Mouse (Mus musculus) left cerebral cortex, postnatal 36 days (tissue): ENCODE measurements around the gene 4930519G04Rik. TPM values are rescaled to one million over a fixed set of nuclear protein-coding genes. Genes with fewer than 3 reads are reported as not detected.

Experiments
- microRNA-seq: library from miRNA; unstranded; fragments of <30 nt; microRNA quantifications from one replicate; pipeline ENCODE4 v1.2.0, GENCODE M21; 2022
- total RNA-seq, 2 experiments: library from RNA; stranded (reverse); gene quantifications; 2 replicates each; pipeline ENCODE4 v1.2.3; 2021

4930519G04Rik gene
- total RNA-seq, 2 experiments from 2014 or later: not detected

Small RNA genes lying within 50 kb of the gene (microRNA-seq; reads per million reads assigned to microRNA genes)
- 5.1 reads per million, percentile 17 among the genes with 10 or more reads in this experiment for gene Mir6240

Other genes starting within 250 kb of the 4930519G04Rik start
- gene Trpv4, start 195.2 kb upstream of the 4930519G04Rik start, total RNA-seq: 1 to 10 TPM; 1.5 to 2.6 TPM
- 10 to 100 TPM; 24.3 to 32.4 TPM for gene Gltp, start 162.7 kb upstream of the 4930519G04Rik start, total RNA-seq
- gene Tchp, start 145.9 kb upstream of the 4930519G04Rik start, total RNA-seq: 10 to 100 TPM in 1 of 2 experiments, 1 to 10 TPM in 1; 8.6 to 15.5 TPM
- gene Ankrd13a, start 79.0 kb upstream of the 4930519G04Rik start, total RNA-seq: 10 to 100 TPM; 34.7 to 35.4 TPM
- 10 to 100 TPM; 32.0 to 46.1 TPM for gene Git2, start 78.1 kb upstream of the 4930519G04Rik start, total RNA-seq
- gene 1500011B03Rik, start 30.2 kb upstream of the 4930519G04Rik start, total RNA-seq: 100 to 1,000 TPM; 169 to 176 TPM
- 1 to 10 TPM in 1 of 2 experiments, under 1 TPM in 1; 1.00 to 1.0 TPM for gene Gm9936, start 5.0 kb downstream of the 4930519G04Rik start, total RNA-seq
- 1 to 10 TPM; 1.2 to 3.3 TPM for gene Oasl2, start 43.3 kb downstream of the 4930519G04Rik start, total RNA-seq
- gene Oasl1, start 69.6 kb downstream of the 4930519G04Rik start, total RNA-seq: not detected
- 100 to 1,000 TPM; 203 to 243 TPM for gene 2210016L21Rik, start 88.5 kb downstream of the 4930519G04Rik start, total RNA-seq
- not detected for gene Hnf1a, start 117.4 kb downstream of the 4930519G04Rik start, total RNA-seq
- 10 to 100 TPM; 87.1 to 96.8 TPM for gene Sppl3, start 157.5 kb downstream of the 4930519G04Rik start, total RNA-seq
- not detected for gene Gm10401, start 244.6 kb downstream of the 4930519G04Rik start, total RNA-seq